Mouse (Mus musculus): Measurements from ENCODE around the gene Cdca4. TPM values are rescaled to one million over a fixed set of nuclear protein-coding genes. Genes with fewer than 3 reads are reported as not detected.

Gene Cdca4
- polyA plus RNA-seq (2012; rRNA removed): 10.3 and 10.6 TPM in 2 replicates

DNA sequence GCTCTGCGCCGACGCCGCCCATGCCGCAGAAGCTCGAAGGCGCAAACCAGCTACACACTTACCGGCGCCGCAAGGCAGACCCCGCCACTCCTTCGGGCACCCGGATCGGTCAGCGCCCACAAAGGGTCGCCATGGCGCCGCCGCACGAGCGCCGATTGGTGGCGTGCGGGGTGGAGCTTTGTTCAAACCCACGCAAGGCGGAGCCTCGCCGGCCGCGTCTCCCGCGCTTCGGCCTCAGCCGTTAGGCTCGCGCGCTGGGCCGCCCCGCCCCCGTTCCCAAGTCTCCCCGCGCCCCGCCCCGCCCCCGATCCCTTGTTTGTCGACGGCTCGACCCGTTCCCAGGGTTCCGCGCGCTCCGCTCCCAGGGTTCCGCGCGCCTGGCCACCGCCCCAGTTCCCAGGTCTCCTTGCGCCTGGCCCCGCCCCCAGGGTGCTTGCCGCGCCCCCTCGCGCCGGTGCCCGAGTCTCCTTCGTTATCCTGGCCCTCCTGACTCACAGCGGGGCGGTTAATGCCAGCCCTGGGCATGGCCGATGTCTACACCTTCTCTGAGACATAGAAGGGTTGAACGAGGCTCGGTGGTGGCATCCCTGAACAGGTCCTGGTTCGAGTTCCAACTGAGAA is at the start of gene Cdca4:
Cdca4 (minus strand) TSS at position 180 of the 621 bp plus-strand sequence.
- Histone ChIP-seq H3K27me3 (replicated peaks; ENCODE audit: control insufficient read depth, insufficient read depth, low read length) (no peaks in the 10 kb centered on the region), H3K4me3 (ENCODE audit: insufficient read depth, low read depth, low read length) (peak within 1 kb of the TSS; percentile 94), H3K4me1 (ENCODE audit: control insufficient read depth, insufficient read depth, low read length) (peaks cover 11% of the 10 kb centered on the region; the same call in 1 of the 2 replicates), H3K36me3 (ENCODE audit: control insufficient read depth, insufficient read depth, low read length) (no peaks in the 10 kb centered on the region), H3K27ac (ENCODE audit: insufficient read depth, low read depth, low read length) (peak within 1 kb of the TSS; percentile 82)
- TF ChIP-seq POLR2A (IDR thresholded peaks at IDR 0.05; ENCODE audit: low read depth, low read length) (peak; percentile 27), CTCF (conservative IDR thresholded peaks at IDR 0.05; ENCODE audit: insufficient read depth, insufficient read length, low read depth, low read length) (0 out of 2 replicates have a peak, but pooled peaks have one; percentile 3)
- WGBS: 2% methylated on average over 72 of the region's 72 CpGs
- peak; percentile 99 for DNase-seq

DNA sequence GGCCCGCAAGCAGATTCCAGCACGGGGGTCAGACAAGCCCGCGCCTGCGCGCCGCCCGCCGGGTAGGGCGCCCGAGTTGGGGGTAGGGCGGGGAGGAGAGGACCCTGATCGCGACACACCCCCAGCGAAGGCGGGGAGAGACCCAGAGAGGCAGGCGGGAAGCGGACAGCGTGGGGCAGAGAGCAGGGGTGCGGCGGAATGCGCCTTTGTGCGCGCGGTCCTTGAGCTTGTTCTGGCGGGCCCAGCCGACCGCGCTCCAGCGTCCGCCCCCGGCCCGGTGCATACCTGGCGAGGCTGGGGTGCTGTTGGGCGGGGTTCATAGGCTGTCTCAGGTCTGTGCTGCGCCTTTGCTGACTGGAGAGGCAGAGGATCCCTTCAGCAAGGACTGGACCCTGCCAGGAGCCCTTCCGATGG is 48.4 kb upstream of the Cdca4 start:
- H3K4me3 ChIP-seq (ENCODE audit: insufficient read depth, low read depth, low read length): no peak overlapping the region
- TF ChIP-seq CTCF (conservative IDR thresholded peaks at IDR 0.05; ENCODE audit: insufficient read depth, insufficient read length, low read depth, low read length) (no peak), POLR2A (IDR thresholded peaks at IDR 0.05; ENCODE audit: low read depth, low read length) (no peak)
- no peak for DNase-seq
- no peak overlapping the region for H3K27ac ChIP-seq (ENCODE audit: insufficient read depth, low read depth, low read length)
- 5% methylated on average over 37 of the region's 37 CpGs for WGBS
- no peaks in the 10 kb centered on the region for H3K27me3 ChIP-seq (replicated peaks; ENCODE audit: control insufficient read depth, insufficient read depth, low read length)
- no peaks in the 10 kb centered on the region for H3K36me3 ChIP-seq (ENCODE audit: control insufficient read depth, insufficient read depth, low read length)
- peaks cover 8% of the 10 kb centered on the region; the same call in 1 of the 2 replicates for H3K4me1 ChIP-seq (ENCODE audit: control insufficient read depth, insufficient read depth, low read length)

DNA sequence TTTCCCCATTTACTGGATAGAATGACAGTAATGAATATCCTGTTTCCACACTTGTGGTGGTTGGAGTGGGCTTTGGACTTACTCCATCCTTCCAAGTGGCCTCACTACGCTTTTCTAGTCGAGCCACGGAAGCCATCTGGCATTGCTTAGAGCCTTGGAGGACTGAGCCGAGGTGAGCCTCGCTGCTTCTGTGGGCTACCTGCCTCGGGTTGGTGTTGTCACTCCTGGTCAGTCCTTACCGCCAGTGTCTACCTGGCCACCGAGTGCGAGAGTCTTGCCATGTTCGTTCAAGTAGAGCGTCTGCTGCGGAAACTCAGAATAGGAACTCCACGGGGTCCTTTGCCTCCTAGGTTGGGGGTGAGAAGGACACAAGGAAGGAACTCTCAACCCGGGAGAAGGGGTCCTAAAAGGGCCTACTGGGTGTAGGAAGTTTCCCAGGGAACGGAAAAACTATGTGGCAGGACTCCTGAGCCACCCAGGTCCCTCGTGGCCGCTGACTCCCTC is 47.9 kb upstream of the Cdca4 start:
- 11% methylated on average over 17 of the region's 17 CpGs for WGBS
- H3K27ac ChIP-seq (ENCODE audit: insufficient read depth, low read depth, low read length): no peak overlapping the region
- H3K36me3 ChIP-seq (ENCODE audit: control insufficient read depth, insufficient read depth, low read length): no peaks in the 10 kb centered on the region
- TF ChIP-seq POLR2A (IDR thresholded peaks at IDR 0.05; ENCODE audit: low read depth, low read length) (no peak), CTCF (conservative IDR thresholded peaks at IDR 0.05; ENCODE audit: insufficient read depth, insufficient read length, low read depth, low read length) (no peak)
- DNase-seq: no peak
- H3K27me3 ChIP-seq (replicated peaks; ENCODE audit: control insufficient read depth, insufficient read depth, low read length): no peaks in the 10 kb centered on the region
- H3K4me1 ChIP-seq (ENCODE audit: control insufficient read depth, insufficient read depth, low read length): peaks cover 8% of the 10 kb centered on the region; the same call in 1 of the 2 replicates
- H3K4me3 ChIP-seq (ENCODE audit: insufficient read depth, low read depth, low read length): no peak overlapping the region

DNA sequence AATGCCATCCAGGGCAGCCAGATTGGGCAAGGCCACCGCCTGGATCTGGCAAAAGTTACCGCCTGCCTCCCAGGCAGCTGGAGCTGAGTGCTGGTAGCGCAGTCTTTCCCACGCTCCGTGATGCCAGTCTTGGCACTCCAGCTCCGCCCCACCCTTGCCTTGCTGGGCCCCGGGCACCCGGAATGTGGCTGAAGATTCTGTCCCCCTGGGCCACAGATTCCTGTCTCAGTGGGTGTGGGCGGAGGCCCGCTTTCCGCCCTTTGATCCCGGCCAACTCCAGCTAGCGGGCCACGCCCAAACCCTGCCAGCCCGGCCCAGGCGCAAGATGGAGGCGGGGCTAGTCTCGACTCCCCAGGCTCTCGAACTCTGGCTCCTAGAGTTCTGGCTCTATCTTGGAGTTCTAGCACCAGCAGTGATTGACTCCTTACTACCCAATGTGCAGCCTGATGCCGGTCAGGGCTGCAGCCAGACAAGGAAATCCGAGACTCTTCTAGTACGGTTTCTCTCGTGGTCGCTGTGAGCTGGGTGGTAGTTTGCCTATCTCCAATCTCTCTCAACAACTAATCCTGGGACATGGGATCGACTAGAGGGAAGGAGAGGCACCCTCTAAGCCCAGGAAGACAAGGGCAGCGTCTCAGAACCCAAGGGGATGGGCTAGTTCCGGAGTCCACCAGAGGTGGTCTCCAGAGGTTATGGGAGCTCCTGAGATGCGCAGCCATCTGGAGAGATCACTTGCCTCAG is 47.3 kb upstream of the Cdca4 start:
- no peak for TF ChIP-seq CTCF (conservative IDR thresholded peaks at IDR 0.05; ENCODE audit: insufficient read depth, insufficient read length, low read depth, low read length)
- no peak for TF ChIP-seq POLR2A (IDR thresholded peaks at IDR 0.05; ENCODE audit: low read depth, low read length)
- 0 out of 2 replicates have a peak overlapping the region, but pooled peaks have one; percentile 1 for H3K4me3 ChIP-seq (ENCODE audit: insufficient read depth, low read depth, low read length)
- peaks cover 8% of the 10 kb centered on the region; the same call in 1 of the 2 replicates for H3K4me1 ChIP-seq (ENCODE audit: control insufficient read depth, insufficient read depth, low read length)
- H3K27me3 ChIP-seq (replicated peaks; ENCODE audit: control insufficient read depth, insufficient read depth, low read length): no peaks in the 10 kb centered on the region
- H3K36me3 ChIP-seq (ENCODE audit: control insufficient read depth, insufficient read depth, low read length): no peaks in the 10 kb centered on the region
- DNase-seq: peak; percentile 90
- no peak overlapping the region for H3K27ac ChIP-seq (ENCODE audit: insufficient read depth, low read depth, low read length)
- WGBS: 8% methylated on average over 28 of the region's 28 CpGs

DNA sequence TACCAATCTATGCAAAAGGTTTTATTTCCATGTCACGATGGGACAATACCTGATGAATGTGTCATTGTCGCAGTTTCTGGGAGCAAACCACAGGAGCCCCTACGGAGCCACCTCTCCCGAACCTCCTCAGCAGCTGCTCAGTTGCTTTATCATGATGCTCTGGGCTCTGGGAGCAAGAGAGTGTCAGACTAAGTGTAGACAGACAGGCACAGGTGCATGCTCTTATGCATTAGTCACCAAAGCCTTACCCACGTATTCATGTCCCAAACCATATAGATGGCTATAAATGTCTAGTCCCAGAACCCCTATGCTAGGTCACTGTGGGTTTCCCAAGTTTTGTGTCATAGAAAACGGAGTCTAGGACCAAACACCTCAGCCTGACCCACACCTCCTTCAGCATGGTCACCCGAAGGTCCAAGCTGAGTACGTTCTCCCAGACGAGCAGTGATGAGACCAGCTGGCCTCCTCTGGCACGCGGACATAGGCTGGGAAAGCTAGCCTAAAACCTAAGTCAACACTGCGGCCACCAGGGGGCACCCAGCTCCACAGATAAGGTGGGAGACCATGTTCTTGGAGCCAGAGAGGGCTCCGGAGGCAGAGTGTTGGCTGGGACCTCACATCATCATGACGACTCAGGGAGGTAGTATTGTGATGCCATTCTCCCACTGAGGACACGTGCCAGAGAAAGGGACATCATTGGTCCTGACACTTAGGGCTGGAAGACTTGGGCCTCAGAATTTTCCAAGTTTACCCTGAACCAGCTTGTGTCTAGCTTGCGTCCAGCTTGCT is 46.2 kb upstream of the Cdca4 start:
- 28% methylated on average over 16 of the region's 16 CpGs for WGBS
- Histone ChIP-seq H3K27ac (ENCODE audit: insufficient read depth, low read depth, low read length) (no peak overlapping the region), H3K36me3 (ENCODE audit: control insufficient read depth, insufficient read depth, low read length) (no peaks in the 10 kb centered on the region), H3K4me1 (ENCODE audit: control insufficient read depth, insufficient read depth, low read length) (peaks cover 8% of the 10 kb centered on the region; the same call in 1 of the 2 replicates), H3K27me3 (replicated peaks; ENCODE audit: control insufficient read depth, insufficient read depth, low read length) (no peaks in the 10 kb centered on the region), H3K4me3 (ENCODE audit: insufficient read depth, low read depth, low read length) (no peak overlapping the region)
- DNase-seq: peak; percentile 89
- TF ChIP-seq CTCF (conservative IDR thresholded peaks at IDR 0.05; ENCODE audit: insufficient read depth, insufficient read length, low read depth, low read length) (peak; percentile 77), POLR2A (IDR thresholded peaks at IDR 0.05; ENCODE audit: low read depth, low read length) (no peak)

DNA sequence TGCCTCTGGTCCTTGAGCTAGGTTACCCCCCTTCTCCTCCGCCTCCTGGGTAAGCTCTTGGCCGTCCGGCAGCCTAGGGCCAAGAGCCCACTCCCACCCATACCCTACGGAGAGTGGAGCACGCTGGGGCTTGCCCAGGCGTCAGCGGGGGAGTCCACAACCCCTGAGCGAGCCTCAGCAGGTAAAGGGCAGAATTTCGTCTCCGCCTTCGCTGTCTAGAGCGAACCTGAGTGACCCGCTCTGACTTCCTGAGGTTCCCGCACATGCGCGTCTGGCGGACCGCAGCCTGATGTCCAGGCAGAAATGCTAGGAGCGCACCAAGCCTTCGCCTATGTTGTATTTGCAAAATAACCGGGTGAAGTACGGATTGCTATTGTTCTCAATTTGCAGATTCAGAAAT is 45.0 kb upstream of the Cdca4 start:
- no peak overlapping the region for H3K27ac ChIP-seq (ENCODE audit: insufficient read depth, low read depth, low read length)
- no peaks in the 10 kb centered on the region for H3K36me3 ChIP-seq (ENCODE audit: control insufficient read depth, insufficient read depth, low read length)
- WGBS: 13% methylated on average over 22 of the region's 22 CpGs
- H3K27me3 ChIP-seq (replicated peaks; ENCODE audit: control insufficient read depth, insufficient read depth, low read length): no peaks in the 10 kb centered on the region
- TF ChIP-seq POLR2A (IDR thresholded peaks at IDR 0.05; ENCODE audit: low read depth, low read length) (no peak), CTCF (conservative IDR thresholded peaks at IDR 0.05; ENCODE audit: insufficient read depth, insufficient read length, low read depth, low read length) (no peak)
- peaks cover 8% of the 10 kb centered on the region; the same call in 1 of the 2 replicates for H3K4me1 ChIP-seq (ENCODE audit: control insufficient read depth, insufficient read depth, low read length)
- peak overlapping the region; percentile 30 for H3K4me3 ChIP-seq (ENCODE audit: insufficient read depth, low read depth, low read length)
- no peak for DNase-seq
